Mouse (Mus musculus) liver (tissue): ENCODE results near the gene Fam186b.

Experiments
- DNase-seq: peaks from one replicate; pipeline ENCODE4 v3.0.0-alpha.2; 2020; ENCODE audit warnings: mixed read lengths

The Fam186b gene

DNA sequence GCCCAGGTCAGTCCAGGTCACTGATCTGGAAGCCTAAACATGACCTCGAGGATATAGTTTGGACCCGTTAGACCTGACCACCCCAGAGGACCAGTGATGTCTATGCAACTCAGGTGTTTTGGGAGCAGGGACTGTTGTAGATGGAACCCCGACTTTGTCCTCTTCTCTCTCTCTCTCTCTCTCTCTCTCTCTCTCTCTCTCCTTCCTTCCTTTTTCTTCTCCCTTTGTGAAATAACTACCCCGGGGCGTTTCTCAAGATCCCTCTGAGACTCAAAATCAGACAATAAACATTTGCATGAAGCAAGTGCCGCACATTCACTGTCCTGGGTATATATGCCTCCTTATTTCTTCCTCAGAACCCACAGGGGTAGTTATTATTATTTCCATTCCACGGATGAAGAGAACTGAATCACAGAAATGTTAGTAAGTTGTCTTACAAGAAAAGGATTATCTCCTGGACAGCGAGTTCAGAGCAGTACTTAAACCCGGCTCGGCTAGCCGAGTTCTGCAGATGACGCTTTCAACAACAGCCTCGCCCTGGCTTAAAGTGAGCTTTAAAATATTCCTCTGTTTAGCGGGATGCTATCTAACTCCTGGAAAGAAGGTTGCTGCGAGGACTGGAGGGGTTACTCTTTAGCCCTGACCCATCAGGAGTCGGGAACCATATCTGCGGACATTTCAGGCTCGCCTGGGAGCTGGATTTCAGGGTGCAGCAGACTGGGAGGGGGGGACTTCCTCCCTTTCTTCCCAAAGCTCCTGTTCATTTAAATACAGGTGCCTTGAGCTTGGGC lies 72.7 kb downstream of the Fam186b start:
- DNase-seq, result no peak

DNA sequence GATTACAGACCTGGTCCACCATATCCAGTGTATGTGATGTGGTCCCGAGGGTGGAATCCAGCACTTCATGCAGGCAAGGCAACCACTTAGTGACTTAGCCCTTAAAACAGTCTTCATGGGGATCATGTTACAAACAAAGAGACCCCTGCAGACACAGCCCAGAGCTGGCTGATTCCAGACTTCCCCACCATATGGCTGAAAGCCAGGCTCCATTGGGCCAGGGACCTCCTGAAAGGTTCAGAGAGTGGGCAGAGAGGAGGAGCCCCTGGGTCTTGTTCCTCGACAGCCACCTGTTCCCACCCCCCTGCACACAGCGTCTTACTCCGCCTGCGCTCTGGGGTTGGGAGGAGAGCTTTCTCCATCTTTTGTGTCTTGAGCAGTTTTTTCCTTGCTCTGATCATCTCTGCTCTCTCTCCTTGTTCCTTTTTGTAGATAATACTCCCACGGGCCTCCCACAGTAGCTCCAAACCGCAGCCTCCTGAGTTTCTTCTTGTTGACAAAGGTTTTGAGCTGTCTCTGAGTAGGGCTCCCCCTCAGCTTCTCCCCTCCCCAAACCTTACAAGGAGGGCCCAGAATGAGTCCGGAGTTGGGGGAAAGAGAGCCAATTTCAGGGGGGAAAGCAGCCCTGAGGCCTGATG lies 74.3 kb downstream of the Fam186b start:
- no peak for DNase-seq
